ENCODE assay signal across 17 mouse cellular contexts in genomic region chr8:102496021-102496420, GRCm38 (mm10).
DNase-seq lines count a peak whose midpoint lies in the region; ATAC-seq lines count a peak whose summit lies in the region.
"Had no signal": no experiment of that assay in that cellular context is flagged by ENCODE, and none has a peak within 500 bp of the region (broad histone marks: within the 10 kb centered on the region; RNA-seq: fewer than 3 reads in every experiment).

No protein-coding gene starts in this region.

- no peak overlapping the region for H3K4me2 ChIP-seq in kidney, embryonic 14.5 days (replicated peaks; ENCODE audit: low read depth, low read length)
- H3K4me2 ChIP-seq: embryonic facial prominence, embryonic 12.5 days; forebrain, embryonic 15.5 days; heart, embryonic 12.5 days; hindbrain, embryonic 14.5 days had no signal

- no peaks in the 10 kb centered on the region for H3K36me3 ChIP-seq in kidney, embryonic 14.5 days (ENCODE audit: control insufficient read depth, insufficient read depth, low read length)
- H3K36me3 ChIP-seq: embryonic facial prominence, embryonic 12.5 days; forebrain, embryonic 15.5 days; heart, embryonic 12.5 days had no signal

- H3K9ac ChIP-seq in kidney, embryonic 14.5 days (ENCODE audit: low read depth, low read length) = no peak overlapping the region
- H3K9ac ChIP-seq: embryonic facial prominence, embryonic 12.5 days; forebrain, embryonic 15.5 days; heart, embryonic 12.5 days; hindbrain, embryonic 14.5 days had no signal

- no peaks in the 10 kb centered on the region for H3K9me3 ChIP-seq in kidney, embryonic 14.5 days (ENCODE audit: control insufficient read depth, low read length)
- H3K9me3 ChIP-seq: embryonic facial prominence, embryonic 12.5 days; forebrain, embryonic 15.5 days; heart, embryonic 12.5 days had no signal

- H3K4me1 ChIP-seq in kidney, embryonic 14.5 days (ENCODE audit: control insufficient read depth, insufficient read depth, low read length) = no peaks in the 10 kb centered on the region
- H3K4me1 ChIP-seq: embryonic facial prominence, embryonic 12.5 days; heart, embryonic 12.5 days had no signal

- H3K4me3 ChIP-seq in kidney, embryonic 14.5 days (ENCODE audit: low read length) = no peak overlapping the region
- H3K4me3 ChIP-seq: embryonic facial prominence, embryonic 12.5 days; forebrain, embryonic 15.5 days; heart, embryonic 12.5 days had no signal

- DNase-seq in kidney, adult 18-20 months = no peak
- DNase-seq in kidney, postnatal 10 days = peak; percentile 9
- no peak for DNase-seq in kidney, adult 8-10 months
- peak; percentile 32 for DNase-seq in Muller cell, postnatal 12 days (ENCODE audit: inconsistent ontology term)
- DNase-seq in NIH3T3 (ENCODE audit: low read depth) = peak; percentile 8
- DNase-seq: adrenal gland, postnatal 10 days; cerebellum, adult 11 months; cerebellum, adult 8-10 months; cerebellum, postnatal 25 days; gastrocnemius, postnatal 10 days; heart, postnatal 10 days had no signal

- WGBS in kidney, embryonic 14.5 days = 22% methylated on average over 1 of the region's 1 CpGs

- peak; percentile 73 for ATAC-seq in kidney, embryonic 14.5 days (ENCODE audit: low FRiP score, low TSS enrichment)
- ATAC-seq in granulocyte monocyte progenitor cell, adult 5-6 weeks (replicated peaks; ENCODE audit: poor library complexity, severe bottlenecking) = no peak
- ATAC-seq: forebrain, embryonic 15.5 days had no signal

- H3K27ac ChIP-seq in kidney, embryonic 14.5 days (ENCODE audit: low read depth, low read length) = no peak overlapping the region
- H3K27ac ChIP-seq: embryonic facial prominence, embryonic 12.5 days; forebrain, embryonic 15.5 days; hindbrain, embryonic 14.5 days had no signal

- H3K27me3 ChIP-seq in kidney, embryonic 14.5 days (ENCODE audit: control insufficient read depth, insufficient read depth, low read length) = no peaks in the 10 kb centered on the region
- H3K27me3 ChIP-seq: embryonic facial prominence, embryonic 12.5 days; forebrain, embryonic 15.5 days; heart, embryonic 12.5 days had no signal

Comparison
In these comparisons a context has a peak if more than half of its experiments do, and no peak if none do; other contexts are left out.
1. DNase-seq: peak in kidney, postnatal 10 days (single experiment), Muller cell, postnatal 12 days (single experiment) and NIH3T3 (single experiment); none in kidney, adult 18-20 months (single experiment) and kidney, adult 8-10 months (0 of 2).